Mouse (Mus musculus) E14TG2a.4 (cell line): Measurements from ENCODE around the gene Atoh7.

Experiments used
- CTCF ChIP-seq: conservative IDR thresholded peaks from 2 replicates; pipeline ENCODE4 v1.5.1; 2014; ENCODE audit warnings: low read length
- NANOG ChIP-seq: IDR thresholded peaks from 2 replicates; pipeline ENCODE4 v1.6.1; 2014; ENCODE audit warnings: borderline replicate concordance, low read length, mixed read lengths

- TF ChIP-seq CTCF (peak; percentile 51), NANOG (no peak)
Measured at GRCm38 (mm10) chr10:63065988-63066387, 33.5 kb upstream of the Atoh7 start.
